Mouse (Mus musculus) forebrain, embryonic 10.5 days (tissue): ENCODE data around the gene Pspn. TPM values are rescaled to one million over a fixed set of nuclear protein-coding genes. Genes with fewer than 3 reads are reported as not detected.

Source experiments
- DNase-seq: peaks from one replicate; pipeline ENCODE4 v3.0.0-alpha.2; 2017; ENCODE audit warnings: low spot score; ENCODE audit errors: extremely low spot score
- H3K27ac ChIP-seq: fragments of 300-500 bp; sonication (generic); 2 replicates; pipeline ENCODE4 v1.5.1; 2016; ENCODE audit warnings: mild to moderate bottlenecking
- H3K27me3 ChIP-seq: fragments of 300-500 bp; sonication (generic); 2 replicates; pipeline ENCODE4 v1.6.1; 2016; ENCODE audit warnings: mild to moderate bottlenecking; ENCODE audit not compliant: poor library complexity, severe bottlenecking
- H3K36me3 ChIP-seq: fragments of 300-500 bp; sonication (generic); replicated peaks from 2 replicates; pipeline ENCODE4 v1.6.1; 2016; ENCODE audit warnings: mild to moderate bottlenecking, moderate library complexity
- H3K4me1 ChIP-seq: fragments of 300-500 bp; sonication (generic); 2 replicates; pipeline ENCODE4 v1.6.1; 2016
- H3K4me3 ChIP-seq: fragments of 300-500 bp; sonication (generic); 2 replicates; pipeline ENCODE4 v1.5.1; 2016; ENCODE audit warnings: mild to moderate bottlenecking, moderate library complexity
- H3K9me3 ChIP-seq: fragments of 300-500 bp; sonication (generic); 2 replicates; pipeline ENCODE4 v1.6.1; 2016; ENCODE audit warnings: mild to moderate bottlenecking, moderate library complexity
- WGBS: fragments of 180-500 bp; shearing (Covaris S2); methylation state at CpG from one replicate; pipeline ENCODE4 v1.1.7; 2016; 5-methylcytosine and 5-hydroxymethylcytosine counted together
- polyA plus RNA-seq: library from polyadenylated mRNA; unstranded; fragments of >200 nt; fragmentation: Nextera tagmentation; extraction: Ambion mirVana; gene quantifications from 2 replicates; pipeline ENCODE4 v1.2.1, GENCODE M21; 2016

The Pspn gene
- polyA plus RNA-seq, 1 experiment from 2014 or later: 0.35 TPM

DNA sequence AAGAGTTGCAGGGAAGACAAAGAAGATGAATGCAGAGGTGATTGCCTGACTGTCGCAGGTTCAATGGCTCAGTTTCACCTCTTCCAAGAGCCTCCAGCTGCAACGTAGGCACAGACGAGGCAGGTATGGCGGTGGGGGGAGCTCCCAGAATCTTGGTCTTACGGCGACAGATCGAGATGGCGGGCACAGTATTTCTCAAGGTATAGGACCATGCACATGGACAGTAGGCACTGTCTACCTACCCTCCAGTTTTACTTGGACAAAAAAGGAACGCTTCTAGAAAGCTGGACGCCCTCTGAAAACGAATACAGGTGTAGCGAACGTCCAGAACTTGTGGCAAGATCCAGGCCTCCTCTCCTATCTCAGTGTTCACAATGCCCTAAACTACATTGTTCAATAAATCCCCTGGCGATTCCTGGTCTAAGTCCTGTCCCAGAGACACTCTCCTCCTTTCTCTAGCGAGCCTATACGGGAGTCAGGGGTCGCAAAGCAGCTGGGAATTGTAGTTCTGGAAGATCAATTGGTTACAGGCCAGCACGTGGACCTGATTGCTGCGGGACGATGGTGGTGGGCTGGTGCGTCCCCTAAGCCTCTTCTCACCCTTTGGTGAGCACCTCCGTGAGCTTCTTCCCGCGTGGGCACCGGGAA is 10.2 kb downstream of the Pspn start:
- Histone ChIP-seq H3K4me3 (peak overlapping the region; percentile 85), H3K27ac (peak overlapping the region; percentile 92), H3K36me3 (peaks cover 36% of the 10 kb centered on the region), H3K9me3 (no peaks in the 10 kb centered on the region), H3K27me3 (no peaks in the 10 kb centered on the region), H3K4me1 (peaks cover 10% of the 10 kb centered on the region)
- DNase-seq: peak; percentile 88
- 5% methylated on average over 25 of the region's 25 CpGs for WGBS

DNA sequence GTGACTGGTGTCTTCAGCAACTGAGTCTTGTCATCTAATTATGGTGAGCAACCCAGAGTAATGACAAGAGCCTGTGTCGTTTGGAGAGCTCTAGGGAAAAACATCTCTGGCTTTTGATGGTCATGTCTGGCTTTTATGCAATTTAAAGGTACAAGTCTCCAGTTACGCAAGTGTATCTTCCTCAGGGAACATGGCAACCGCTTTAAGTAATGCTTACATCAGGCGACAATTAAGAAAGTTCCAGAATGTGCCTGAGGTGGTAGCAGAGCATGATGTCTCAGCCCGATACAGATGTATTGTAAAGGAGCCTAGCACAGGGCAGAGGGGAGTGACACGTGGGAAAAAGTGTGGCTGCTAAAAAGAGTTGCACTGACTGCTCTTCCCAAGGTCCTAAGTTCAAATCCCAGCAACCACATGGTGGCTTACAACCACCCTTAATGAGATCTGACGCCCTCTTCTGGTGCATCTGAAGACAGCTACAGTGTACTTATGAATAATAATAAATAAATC is 10.8 kb downstream of the Pspn start:
- Histone ChIP-seq H3K4me1 (peaks cover 10% of the 10 kb centered on the region), H3K27me3 (no peaks in the 10 kb centered on the region), H3K4me3 (peak overlapping the region; percentile 85), H3K36me3 (peaks cover 30% of the 10 kb centered on the region), H3K27ac (peak overlapping the region; percentile 92; the same call in 1 of the 2 replicates), H3K9me3 (no peaks in the 10 kb centered on the region)
- no peak for DNase-seq
- WGBS: 74% methylated on average over 7 of the region's 7 CpGs

DNA sequence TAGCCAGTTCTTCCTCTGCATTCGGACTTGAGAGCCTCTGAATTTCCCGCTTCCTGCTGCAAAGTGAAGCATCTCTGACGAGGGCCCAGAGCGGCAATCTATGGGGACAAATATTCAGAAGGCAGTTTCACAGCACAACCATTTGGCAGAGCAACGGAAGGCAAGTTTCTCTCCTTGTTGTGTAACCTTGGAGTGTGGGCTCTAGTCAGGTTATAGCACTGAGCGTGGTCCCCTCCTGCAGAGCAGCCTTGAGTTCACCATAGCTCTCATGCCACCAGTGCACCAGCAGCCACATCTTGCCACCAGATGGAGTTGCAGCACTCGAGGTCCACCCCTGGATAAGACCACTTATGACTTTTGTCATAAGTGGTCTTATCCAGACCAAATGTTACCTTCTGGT is 11.4 kb downstream of the Pspn start:
- WGBS: 89% methylated on average over 7 of the region's 7 CpGs
- H3K4me3 ChIP-seq: no peak overlapping the region
- H3K4me1 ChIP-seq: peaks cover 10% of the 10 kb centered on the region
- peaks cover 25% of the 10 kb centered on the region for H3K36me3 ChIP-seq
- no peaks in the 10 kb centered on the region for H3K9me3 ChIP-seq
- no peak overlapping the region for H3K27ac ChIP-seq
- no peak for DNase-seq
- no peaks in the 10 kb centered on the region for H3K27me3 ChIP-seq

DNA sequence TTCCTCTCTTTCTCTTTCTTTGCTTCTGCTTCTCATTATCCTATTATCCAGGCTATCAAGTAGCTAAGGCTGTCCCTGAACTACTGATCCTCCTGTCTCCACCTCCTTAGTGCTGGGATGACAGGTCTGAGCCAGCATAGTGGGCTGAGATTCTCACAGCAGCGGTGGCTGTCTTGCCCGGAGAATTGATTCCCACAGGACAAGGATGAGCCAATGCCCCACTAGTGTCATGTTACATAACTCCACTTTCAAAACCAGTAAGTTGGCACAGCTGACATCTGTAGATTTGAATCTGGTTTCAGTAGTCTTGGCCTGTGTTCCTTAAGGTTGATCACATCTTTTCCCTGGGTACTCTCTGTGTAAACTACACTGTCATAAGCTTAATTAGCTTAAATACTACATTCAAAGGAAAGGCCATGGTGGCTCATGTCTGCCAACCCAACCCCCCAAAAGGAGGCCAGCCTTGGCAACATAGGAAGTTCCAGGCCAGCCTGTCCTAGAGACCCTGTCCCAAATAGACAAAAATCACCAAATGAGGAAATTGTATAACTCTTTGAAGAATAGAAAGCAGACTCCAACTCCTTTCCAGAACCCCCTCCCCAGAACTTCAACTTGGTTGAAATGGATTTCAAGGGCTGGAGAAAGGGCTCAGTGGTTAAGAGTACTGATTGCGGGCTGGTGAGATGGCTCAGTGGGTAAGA is 13.6 kb downstream of the Pspn start:
- no peak for DNase-seq
- H3K36me3 ChIP-seq: peaks cover 3% of the 10 kb centered on the region
- peaks cover 8% of the 10 kb centered on the region for H3K4me1 ChIP-seq
- no peaks in the 10 kb centered on the region for H3K9me3 ChIP-seq
- H3K4me3 ChIP-seq: no peak overlapping the region
- WGBS: 88% methylated on average over 3 of the region's 3 CpGs
- no peak overlapping the region for H3K27ac ChIP-seq
- no peaks in the 10 kb centered on the region for H3K27me3 ChIP-seq

DNA sequence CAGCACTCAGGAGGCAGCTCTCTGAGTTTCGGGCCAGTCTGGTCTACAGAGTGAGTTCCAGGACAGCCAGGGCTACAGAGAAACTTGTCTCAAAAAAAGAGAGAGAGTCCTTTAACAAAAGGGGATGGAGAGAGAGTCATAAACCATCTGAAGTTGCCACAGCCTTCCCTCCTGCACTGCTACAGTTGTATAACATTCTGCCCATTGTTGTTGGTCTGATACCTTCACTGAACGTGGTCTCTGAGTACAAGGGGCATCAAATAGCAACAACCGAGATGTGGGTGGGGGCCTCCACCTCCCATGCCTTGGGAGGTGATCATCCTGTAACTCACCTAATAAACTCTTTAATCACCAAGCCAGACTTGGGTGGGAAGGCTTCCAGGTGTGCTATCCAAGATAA is 14.2 kb downstream of the Pspn start:
- H3K4me1 ChIP-seq: peaks cover 3% of the 10 kb centered on the region; the same call in 1 of the 2 replicates
- no peak overlapping the region for H3K4me3 ChIP-seq
- H3K27ac ChIP-seq: no peak overlapping the region
- no peaks in the 10 kb centered on the region for H3K36me3 ChIP-seq
- H3K9me3 ChIP-seq: no peaks in the 10 kb centered on the region
- no peaks in the 10 kb centered on the region for H3K27me3 ChIP-seq
- no peak for DNase-seq
- WGBS: 80% methylated on average over 3 of the region's 3 CpGs

DNA sequence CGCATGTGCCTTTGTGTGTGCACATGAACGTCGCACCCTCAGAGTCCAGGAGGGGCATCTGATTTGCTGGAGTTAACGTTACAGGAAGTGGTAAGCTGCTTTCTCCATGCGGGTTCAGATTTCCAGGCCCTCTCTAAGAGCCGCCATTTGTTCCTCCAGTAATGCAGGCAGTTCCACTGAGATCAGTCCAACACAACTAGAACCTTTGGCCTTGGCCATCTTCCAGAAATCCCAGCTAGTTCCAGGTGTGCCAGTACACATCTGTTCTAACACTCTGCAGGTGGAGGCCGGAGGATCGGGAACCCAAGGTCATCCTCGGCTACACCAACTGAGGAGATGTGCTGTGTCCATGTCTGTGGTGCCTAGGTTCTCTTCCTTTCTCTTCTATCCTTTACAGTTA is 14.9 kb downstream of the Pspn start:
- H3K4me3 ChIP-seq: no peak overlapping the region
- H3K9me3 ChIP-seq: no peaks in the 10 kb centered on the region
- no peak overlapping the region for H3K27ac ChIP-seq
- H3K27me3 ChIP-seq: no peaks in the 10 kb centered on the region
- no peaks in the 10 kb centered on the region for H3K36me3 ChIP-seq
- no peak for DNase-seq
- WGBS: 87% methylated on average over 9 of the region's 9 CpGs
- peaks cover 3% of the 10 kb centered on the region; the same call in 1 of the 2 replicates for H3K4me1 ChIP-seq

DNA sequence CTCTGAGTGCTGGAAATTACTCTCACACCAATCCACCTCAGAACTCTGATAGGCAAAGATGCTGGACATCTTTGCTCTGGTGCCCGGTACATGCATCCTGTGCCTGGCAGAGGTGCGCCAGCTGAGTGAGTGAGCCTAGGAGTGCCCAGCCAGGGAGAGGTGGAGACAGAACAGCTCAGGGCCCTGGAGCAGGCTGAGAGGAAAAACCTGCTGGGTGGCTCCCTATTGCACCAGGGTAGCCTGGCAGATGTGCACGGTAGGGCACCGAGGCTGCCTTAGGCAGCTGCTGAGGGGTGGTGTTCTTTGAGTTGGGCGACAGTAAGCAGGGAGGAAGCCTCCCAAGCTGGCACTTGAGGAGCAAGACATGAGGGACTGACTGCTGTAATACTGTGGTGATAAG is 17.8 kb downstream of the Pspn start, which contains the start of gene Acer1:
Gene Acer1, minus strand, starts transcription at position 114 of the 400 bp plus-strand sequence.
- no peak within 1 kb of the TSS for H3K4me3 ChIP-seq
- DNase-seq: no peak
- no peaks in the 10 kb centered on the region for H3K9me3 ChIP-seq
- WGBS: 78% methylated on average over 5 of the region's 5 CpGs
- no peaks in the 10 kb centered on the region for H3K27me3 ChIP-seq
- no peaks in the 10 kb centered on the region for H3K4me1 ChIP-seq
- no peaks in the 10 kb centered on the region for H3K36me3 ChIP-seq
- H3K27ac ChIP-seq: no peak within 1 kb of the TSS

DNA sequence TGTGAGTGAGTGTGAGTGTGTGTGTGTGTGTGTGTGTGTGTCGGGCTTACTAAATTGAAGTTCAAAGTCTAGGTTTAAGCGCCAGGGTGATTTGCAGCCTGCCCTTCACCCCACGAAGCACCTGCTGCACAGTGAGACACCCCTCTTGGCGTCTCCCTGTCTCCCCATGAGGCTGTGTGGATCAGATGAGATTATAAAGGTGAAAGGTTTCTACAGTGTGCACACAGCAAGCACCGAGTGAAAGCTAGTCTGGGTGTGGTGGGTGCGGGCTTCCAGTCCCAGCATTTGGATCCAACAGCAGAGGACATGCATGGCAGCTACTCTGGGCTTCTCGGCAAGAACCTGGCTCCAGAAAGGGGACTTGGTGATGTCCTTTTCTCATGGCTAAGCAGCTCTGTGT is 18.8 kb downstream of the Pspn start:
- Histone ChIP-seq H3K4me3 (no peak overlapping the region), H3K9me3 (no peaks in the 10 kb centered on the region), H3K27ac (no peak overlapping the region), H3K27me3 (no peaks in the 10 kb centered on the region), H3K36me3 (no peaks in the 10 kb centered on the region), H3K4me1 (no peaks in the 10 kb centered on the region)
- WGBS: 80% methylated on average over 7 of the region's 7 CpGs
- DNase-seq: no peak

DNA sequence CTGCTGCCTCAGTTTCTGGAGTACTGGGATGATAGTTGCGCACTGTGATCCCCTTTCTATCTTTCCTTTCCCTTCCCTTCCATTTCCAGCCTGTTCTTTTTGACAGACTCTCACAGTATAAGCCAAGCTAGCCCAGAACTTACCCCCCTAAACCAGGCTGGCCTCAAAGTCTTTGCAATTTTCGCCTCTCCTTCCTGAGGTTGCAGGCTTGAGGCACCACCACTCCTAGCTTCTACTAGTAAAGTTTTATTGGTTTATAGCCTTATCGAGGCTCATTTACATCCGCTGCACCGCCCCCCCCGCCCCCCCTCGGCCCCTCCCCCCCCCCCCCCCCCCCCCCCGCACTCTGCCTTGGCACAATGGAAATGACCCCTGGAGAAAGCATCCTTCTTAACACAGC is 20.3 kb downstream of the Pspn start:
- Histone ChIP-seq H3K9me3 (no peaks in the 10 kb centered on the region), H3K27ac (no peak overlapping the region), H3K36me3 (no peaks in the 10 kb centered on the region), H3K27me3 (no peaks in the 10 kb centered on the region), H3K4me1 (no peaks in the 10 kb centered on the region), H3K4me3 (no peak overlapping the region)
- DNase-seq: no peak
- 51% methylated on average over 5 of the region's 8 CpGs for WGBS

DNA sequence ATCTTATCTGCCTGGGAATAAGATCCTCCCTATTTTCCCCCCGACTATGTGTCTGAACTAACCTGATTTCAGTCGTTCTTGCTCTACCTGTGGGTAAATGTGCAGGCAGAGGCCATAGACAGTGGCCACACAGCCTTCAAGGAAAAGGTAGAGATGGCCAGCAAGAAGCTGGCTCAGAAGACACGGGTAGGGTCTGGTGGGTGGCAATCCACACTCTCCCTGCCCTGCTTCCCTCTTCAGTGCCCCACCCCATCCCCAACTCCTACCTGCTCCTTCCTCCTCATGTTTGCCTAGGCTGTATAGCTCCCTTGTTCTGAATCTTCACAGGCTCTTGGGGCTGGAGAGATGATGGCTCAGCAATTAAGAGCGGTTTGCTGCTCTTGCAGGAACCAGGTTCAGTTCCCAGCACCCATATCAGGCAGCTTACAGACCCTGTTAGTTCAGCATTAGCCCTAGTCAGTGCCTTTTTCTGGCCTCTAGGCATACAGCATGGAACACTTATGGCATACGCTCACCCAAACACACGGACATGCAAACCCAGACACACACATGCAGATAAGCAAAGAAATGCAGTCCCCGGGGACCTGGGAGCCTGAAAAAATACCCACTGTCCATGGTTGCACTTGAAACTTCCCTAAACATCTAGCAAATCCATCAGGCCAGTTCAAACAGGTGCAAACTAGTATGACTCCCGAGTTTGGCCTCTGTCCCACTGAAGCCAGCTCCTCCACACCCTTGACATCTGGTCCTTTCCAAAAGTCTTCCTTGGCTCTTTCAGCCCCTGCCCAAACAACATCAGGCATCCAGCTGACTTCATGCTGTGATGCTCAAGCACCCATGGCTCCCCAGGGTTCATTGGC is 23.1 kb downstream of the Pspn start:
- no peaks in the 10 kb centered on the region for H3K9me3 ChIP-seq

DNA sequence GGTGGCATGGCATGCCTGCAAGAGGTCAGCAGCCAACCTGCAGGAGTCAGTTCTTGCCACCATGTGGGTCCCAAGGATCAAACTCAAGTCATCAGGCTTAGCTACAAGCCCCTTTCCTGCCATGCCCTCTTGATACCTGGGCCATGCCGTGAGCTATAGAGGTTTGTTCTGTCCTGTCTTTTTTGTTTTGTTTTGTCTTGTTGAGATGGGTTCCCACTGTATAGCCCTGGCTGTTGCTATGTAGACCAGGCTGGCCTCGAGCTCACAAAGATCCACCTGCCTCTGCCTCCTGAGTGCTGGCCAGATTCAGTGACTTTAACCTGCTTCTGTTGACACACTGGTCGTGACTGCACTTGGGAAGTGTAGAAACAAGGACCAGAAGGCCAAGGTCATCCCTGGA is 24.4 kb downstream of the Pspn start:
- H3K36me3 ChIP-seq: no peaks in the 10 kb centered on the region
- no peak for DNase-seq
- WGBS: 84% methylated on average over 3 of the region's 3 CpGs
- no peaks in the 10 kb centered on the region for H3K27me3 ChIP-seq
- H3K4me1 ChIP-seq: no peaks in the 10 kb centered on the region
- H3K4me3 ChIP-seq: no peak overlapping the region
- no peaks in the 10 kb centered on the region for H3K9me3 ChIP-seq
- H3K27ac ChIP-seq: no peak overlapping the region

More for the DNA sequence above, 23.1 kb downstream of the Pspn start:
- Histone ChIP-seq H3K27me3 (no peaks in the 10 kb centered on the region), H3K4me1 (no peaks in the 10 kb centered on the region), H3K4me3 (no peak overlapping the region), H3K36me3 (no peaks in the 10 kb centered on the region), H3K27ac (no peak overlapping the region)
- DNase-seq: no peak
- WGBS: 82% methylated on average over 8 of the region's 8 CpGs

DNA sequence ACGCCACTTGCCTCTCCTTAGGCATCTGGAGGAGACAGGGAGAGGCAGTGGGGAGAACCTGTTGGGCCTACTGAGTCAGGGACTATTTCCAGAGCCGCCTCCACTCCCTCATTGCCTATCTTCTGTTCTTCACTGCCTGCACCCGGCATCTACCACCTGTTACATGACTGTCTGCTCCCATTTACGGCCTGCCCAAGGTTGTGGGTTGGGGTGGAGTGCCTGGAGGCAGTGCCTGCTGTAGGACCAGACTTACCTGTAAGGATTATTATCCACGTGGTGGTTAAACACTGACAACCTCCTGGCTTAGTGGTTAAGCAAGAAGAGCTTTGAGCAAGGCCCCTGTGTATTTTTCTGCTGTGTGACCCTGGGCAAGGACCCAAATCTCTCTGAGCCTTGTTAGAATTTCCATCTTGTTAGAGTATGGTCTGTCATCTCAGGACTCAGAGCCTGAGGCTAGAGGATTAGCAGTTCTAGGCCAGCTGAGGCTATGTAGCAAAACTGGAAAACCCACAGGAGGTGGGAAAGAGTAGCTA is 25.0 kb downstream of the Pspn start:
- WGBS: 80% methylated on average over 5 of the region's 5 CpGs
- H3K27me3 ChIP-seq: 0 out of 2 replicates have a peak, but pooled peaks cover 4% of the 10 kb centered on the region
- no peaks in the 10 kb centered on the region for H3K36me3 ChIP-seq
- no peaks in the 10 kb centered on the region for H3K4me1 ChIP-seq
- no peak overlapping the region for H3K27ac ChIP-seq
- H3K4me3 ChIP-seq: no peak overlapping the region
- no peak for DNase-seq
- no peaks in the 10 kb centered on the region for H3K9me3 ChIP-seq
